Mouse (Mus musculus): ENCODE data around the gene Mapk8ip2. TPM values are rescaled to one million over a fixed set of nuclear protein-coding genes. Genes with fewer than 3 reads are reported as not detected.
A peak's percentile ranks its signal among the peaks of the same experiment; 100 is the strongest.
"Not testable (repeated sequence)": the region's sequence is repeated elsewhere in the genome, so short reads cannot be mapped to it uniquely, and the experiment has no call there.

Gene Mapk8ip2
- total RNA-seq (2021): under 1 TPM; 0.10 to 0.11 TPM

GRCm38 (mm10) chr15:89453865-89454478 is at the start of gene Mapk8ip2:
Gene Mapk8ip2 (plus strand): TSS chr15:89453913.
- no peak for DNase-seq (ENCODE audit: low spot score)
- intact Hi-C loops (cut with DNase I): no loop called here

- no peak for DNase-seq (ENCODE audit: low spot score)
- intact Hi-C loops (cut with DNase I): no loop called here
Observed at GRCm38 (mm10) chr15:89404831-89405623, 48.7 kb upstream of the Mapk8ip2 start.

DNA sequence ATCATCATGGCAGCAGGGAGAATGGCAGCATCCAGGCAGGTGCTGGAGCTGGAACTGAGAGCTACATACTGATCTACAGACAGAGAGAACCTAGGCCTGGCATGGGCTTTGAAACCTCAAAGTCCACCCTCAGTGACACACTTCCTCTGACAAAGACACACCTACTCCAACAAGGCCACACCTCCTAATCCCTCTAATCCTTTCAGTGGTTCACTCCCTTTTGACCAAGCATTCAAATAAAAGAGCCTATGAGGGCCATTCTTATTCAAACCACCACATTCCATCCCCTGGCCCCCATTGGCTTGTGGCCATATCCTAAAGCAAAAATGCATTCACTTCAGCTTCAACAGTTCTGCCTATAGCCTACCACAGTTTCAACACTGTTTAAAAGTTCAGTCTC is 47.0 kb upstream of the Mapk8ip2 start:
- intact Hi-C loops (cut with DNase I): no loop called here

GRCm38 (mm10) chr15:89410118-89410517 is 43.6 kb upstream of the Mapk8ip2 start, which contains the start of gene Syce3:
Gene Syce3 (minus strand): TSS chr15:89410503.
- no peak for DNase-seq (ENCODE audit: low spot score)
- intact Hi-C loops (cut with DNase I): no loop called here

More for the DNA sequence above, 47.0 kb upstream of the Mapk8ip2 start:
- no peak for DNase-seq (ENCODE audit: low spot score)

- intact Hi-C loops (cut with DNase I): no loop called here
- no peak for DNase-seq (ENCODE audit: low spot score)
Observed at GRCm38 (mm10) chr15:89415282-89415681, 38.4 kb upstream of the Mapk8ip2 start.

DNA sequence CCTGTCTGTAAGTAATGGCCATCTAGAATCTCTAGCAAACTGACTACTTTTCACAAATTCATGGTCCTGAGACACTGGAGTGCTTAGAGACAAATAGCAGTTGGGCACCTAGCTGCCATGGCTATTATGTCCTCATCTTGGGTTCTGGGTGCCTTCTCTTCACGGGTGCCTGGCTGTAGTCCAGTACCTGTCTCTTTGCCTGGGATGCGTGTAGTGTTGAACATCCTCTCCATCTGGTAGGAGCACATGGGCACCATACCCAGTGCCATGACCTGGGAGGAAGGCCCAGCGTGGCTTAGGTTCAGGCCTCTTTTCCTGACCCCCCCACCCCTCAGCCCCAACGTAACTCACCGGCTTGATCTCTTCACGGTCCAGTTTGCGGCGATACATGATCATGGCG is 31.8 kb upstream of the Mapk8ip2 start:
- intact Hi-C loops (cut with DNase I): no loop called here

GRCm38 (mm10) chr15:89424621-89425020 is 29.1 kb upstream of the Mapk8ip2 start:
- intact Hi-C loops (cut with DNase I): no loop called here
- no peak for DNase-seq (ENCODE audit: low spot score)

More for the DNA sequence above, 31.8 kb upstream of the Mapk8ip2 start:
- DNase-seq (ENCODE audit: low spot score): no peak

DNA sequence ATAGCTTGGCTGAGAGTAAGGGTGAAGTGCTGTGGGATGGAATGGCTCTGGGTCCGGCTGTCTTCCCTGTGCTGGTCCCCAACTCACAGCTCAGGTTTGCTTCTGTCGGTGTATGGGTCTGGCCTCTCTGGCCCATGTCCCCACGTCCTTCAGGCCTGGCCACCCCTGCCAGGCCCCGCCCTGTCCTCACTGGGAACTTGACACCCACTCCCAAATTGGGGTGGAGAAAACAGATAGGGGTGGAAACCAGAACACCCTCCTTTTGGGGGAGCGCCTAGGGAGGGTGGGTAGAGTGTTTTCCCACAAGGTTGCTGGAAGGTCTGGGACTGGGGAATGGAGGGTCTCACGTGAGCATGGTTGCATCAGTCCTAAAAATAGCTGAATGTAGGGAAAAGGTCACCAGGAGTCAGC is 28.0 kb upstream of the Mapk8ip2 start, which contains the start of gene Cpt1b:
TSS of gene Cpt1b (minus strand) at position 153 of the 411 bp plus-strand sequence.
- DNase-seq (ENCODE audit: low spot score): peak; percentile 59
- intact Hi-C loops (cut with DNase I): no loop called here

GRCm38 (mm10) chr15:89426716-89427115 is 27.0 kb upstream of the Mapk8ip2 start:
- no peak for DNase-seq (ENCODE audit: low spot score)
- intact Hi-C loops (cut with DNase I): no loop called here

DNA sequence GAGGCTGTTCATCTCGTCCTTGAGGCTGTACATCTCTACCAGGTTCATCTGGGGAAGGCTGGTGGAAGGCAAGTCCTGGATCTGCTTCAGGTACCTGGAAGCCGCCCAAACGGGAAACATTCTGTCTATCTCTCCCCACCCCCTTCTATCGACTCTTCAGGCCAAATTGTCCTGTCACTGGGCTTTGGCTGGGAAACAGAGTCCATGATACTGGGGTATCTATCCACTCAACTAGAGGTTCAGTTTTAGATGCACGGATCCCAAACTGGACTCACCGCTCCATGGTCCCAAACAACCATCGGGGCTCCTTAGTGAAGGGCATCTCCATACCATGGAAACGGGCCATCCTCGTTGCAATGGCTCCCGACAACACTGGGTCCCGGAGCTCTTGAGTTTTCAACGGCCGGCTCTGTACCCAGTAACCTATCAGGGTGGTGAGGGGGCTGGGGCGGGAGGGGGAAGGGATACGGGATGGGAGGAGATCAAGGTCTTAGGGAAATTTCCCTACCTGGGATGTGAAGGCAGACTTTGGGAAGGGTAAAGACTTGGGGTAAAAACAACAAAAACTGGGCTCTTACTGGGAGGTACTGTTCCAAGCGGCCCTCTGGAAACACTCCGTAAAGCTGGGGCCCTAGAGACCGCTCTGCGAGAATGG is 25.4 kb upstream of the Mapk8ip2 start:
- no peak for DNase-seq (ENCODE audit: low spot score)
- intact Hi-C loops (cut with DNase I): loop anchor here (2.0 kb wide), 1 partner anchor 51 kb away; the partner anchor contains the start of gene Tymp

DNA sequence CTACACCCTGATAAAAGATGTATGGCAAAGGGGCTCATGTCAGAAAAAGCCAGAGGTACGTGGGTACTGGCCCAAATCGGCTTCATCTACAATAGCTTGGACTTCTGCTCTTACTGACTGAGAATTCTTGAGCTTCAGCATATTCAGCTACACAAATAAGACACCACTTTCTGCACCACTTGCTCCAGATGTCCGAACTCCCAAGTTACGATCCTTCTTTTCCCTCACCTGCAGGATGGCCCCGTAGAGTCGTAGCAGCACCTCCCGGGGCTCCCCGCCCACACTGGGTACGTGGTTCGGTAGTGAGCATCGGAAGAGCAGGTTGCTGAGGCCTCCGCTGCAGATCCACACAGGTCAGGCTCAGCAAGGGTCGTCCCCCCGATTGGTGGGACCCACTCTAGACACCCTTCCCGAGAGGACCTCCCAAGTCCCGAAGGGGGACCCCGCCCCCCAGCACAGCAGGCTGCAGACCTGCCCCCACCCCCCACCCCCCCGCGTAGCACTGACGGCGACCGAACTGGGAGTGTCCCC is 24.8 kb upstream of the Mapk8ip2 start:
- no peak for DNase-seq (ENCODE audit: low spot score)
- intact Hi-C loops (cut with DNase I): loop anchor here (2.0 kb wide), 1 partner anchor 52 kb away; the partner anchor contains the start of gene Tymp

DNA sequence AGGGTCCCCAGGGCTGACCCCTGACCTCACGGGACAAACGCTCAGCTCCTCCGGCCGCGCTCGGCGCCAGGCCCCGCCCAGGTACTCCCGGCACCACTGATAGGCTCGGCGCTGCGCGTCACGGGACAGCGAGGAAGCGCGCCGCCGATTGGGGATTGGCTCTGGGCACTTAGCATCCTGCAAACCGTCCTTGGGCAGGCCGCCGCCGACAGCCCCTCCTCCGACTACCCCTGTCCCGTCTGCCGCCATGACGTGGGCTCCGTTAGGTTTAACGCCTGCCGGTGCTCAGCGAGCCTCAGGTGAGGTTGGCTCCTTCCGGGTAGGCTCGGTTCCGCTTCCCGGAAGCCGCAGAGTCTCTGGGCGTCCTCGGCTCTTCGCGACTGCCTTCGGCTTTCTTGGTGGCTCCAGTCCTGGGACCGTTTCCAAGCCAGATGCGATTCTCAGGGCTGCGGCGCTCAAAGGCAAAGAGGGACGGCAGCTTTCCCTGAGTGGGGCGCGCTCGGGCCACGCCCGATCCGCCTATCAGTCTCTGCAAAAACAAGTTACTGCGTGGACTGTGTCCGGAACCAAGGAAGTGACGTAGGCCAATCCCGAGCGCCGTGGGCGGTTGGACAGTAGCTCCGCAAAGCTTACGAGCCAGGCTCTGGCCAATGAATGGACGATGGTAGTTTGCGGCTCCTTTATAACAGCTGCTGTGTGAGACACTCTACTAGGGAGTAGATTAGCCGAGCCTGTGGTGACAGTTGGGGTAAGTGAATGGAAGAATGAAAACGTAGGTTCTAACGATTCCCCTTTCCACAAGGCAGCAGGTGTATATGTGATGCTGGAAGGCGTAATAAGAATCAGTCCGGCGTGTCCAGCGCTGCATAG is 24.1 kb upstream of the Mapk8ip2 start, which contains the start of the genes C730034F03Rik, Gm44502 and Chkb:
TSS of gene C730034F03Rik (plus strand) at position 238 of the 870 bp plus-strand sequence.
TSS of gene Gm44502 (minus strand) at position 345 of the 870 bp plus-strand sequence.
TSS of gene Chkb (minus strand) at position 557 of the 870 bp plus-strand sequence.
- DNase-seq (ENCODE audit: low spot score): peak; percentile 89
- intact Hi-C loops (cut with DNase I): loop anchor here (2.0 kb wide), 2 partner anchors 45 to 53 kb away; partner anchors contain the start of gene Tymp

DNA sequence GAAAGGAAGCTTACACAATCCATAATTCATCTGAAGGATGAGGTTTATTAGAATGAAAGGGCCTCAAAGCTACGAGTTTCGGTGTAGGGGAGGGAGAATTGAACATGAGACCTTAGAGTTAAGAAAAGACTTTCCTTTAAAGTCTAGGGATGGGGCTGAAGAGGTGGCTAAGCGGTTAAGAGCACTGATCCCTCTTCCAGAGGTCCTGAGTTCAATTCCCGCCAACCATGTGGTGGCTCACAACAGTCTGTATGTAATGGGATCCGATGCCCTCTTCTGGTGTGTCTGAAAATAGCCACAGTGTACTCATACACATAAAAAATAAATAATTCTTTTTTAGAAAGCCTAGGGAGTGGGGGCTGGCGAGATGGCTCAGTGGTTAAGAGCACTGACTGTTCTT is 23.4 kb upstream of the Mapk8ip2 start:
- intact Hi-C loops (cut with DNase I): loop anchor here (2.0 kb wide), 1 partner anchor 44 kb away; no protein-coding TSS in a partner anchor
- DNase-seq (ENCODE audit: low spot score): no peak

DNA sequence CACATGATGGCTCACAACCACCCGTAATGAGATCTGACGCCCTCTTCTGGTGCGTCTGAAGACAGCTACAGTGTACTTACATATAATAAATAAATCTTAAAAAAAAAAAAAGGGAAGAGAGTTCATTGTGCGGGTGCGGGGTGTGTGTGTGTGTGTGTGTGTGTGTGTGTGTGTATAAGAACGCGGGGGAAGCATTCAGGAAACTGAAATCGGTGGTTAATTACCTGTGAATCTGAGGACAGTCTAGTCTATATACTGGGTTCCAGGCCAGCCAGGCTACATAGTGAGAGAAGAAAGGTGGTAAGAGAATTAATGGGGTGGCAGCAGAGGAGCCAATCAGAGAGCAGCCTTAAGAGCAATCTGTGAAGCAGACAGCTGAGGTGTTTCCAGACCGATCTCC is 22.9 kb upstream of the Mapk8ip2 start:
- intact Hi-C loops (cut with DNase I): loop anchor here (2.0 kb wide), 1 partner anchor 44 kb away; no protein-coding TSS in a partner anchor

DNA sequence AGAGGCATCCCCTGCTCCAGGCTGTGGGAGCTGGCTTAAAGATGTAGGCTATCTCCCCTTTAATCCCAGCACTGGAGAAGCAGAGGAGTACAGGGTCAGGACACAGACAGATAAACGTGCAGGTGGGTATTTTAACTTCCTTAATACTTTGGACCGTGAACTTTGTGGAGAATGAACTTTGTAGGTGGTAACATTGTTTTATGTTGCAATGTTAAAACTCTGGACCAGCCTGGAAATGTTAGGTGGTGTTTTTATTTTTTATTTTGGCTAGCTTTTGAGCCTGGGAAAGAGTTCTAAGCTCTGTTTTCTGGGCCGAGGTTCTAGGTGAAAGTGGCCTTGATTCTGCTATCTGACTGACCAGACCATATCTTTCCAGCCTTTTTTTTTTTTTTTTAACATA is 22.4 kb upstream of the Mapk8ip2 start:
- intact Hi-C loops (cut with DNase I): loop anchor here (2.0 kb wide), 1 partner anchor 44 kb away; no protein-coding TSS in a partner anchor
- no peak for DNase-seq (ENCODE audit: low spot score)

More for the DNA sequence above, 22.9 kb upstream of the Mapk8ip2 start:
- not testable (repeated sequence) for DNase-seq (ENCODE audit: low spot score)

DNA sequence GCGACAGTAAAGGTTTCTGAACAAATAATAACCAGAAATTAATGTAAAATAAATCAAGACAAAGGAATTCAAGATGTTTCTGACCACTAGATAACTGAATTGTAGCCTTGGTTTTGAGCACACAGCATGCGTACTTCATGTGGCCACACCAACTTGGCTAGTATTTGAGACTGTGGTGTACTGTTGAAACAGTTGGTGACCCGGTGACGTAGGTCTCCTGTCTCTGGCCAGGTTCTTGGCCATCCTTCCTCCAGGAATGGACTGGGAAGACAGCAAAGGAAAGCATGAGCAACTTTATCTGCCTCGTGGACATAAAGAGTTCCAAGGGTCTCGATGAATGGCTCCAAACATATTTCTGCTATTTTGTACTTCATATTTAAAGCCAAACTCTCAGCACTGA is 21.9 kb upstream of the Mapk8ip2 start:
- intact Hi-C loops (cut with DNase I): loop anchor here (2.0 kb wide), 1 partner anchor 43 kb away; no protein-coding TSS in a partner anchor
- DNase-seq (ENCODE audit: low spot score): no peak

- intact Hi-C loops (cut with DNase I): no loop called here
- DNase-seq (ENCODE audit: low spot score): no peak
Observed at GRCm38 (mm10) chr15:89432946-89433345, 20.8 kb upstream of the Mapk8ip2 start.

- DNase-seq (ENCODE audit: low spot score): no peak
- intact Hi-C loops (cut with DNase I): no loop called here
Observed at GRCm38 (mm10) chr15:89434136-89434535, 19.6 kb upstream of the Mapk8ip2 start.

- intact Hi-C loops (cut with DNase I): no loop called here
- no peak for DNase-seq (ENCODE audit: low spot score)
Observed at GRCm38 (mm10) chr15:89435878-89436277, 17.8 kb upstream of the Mapk8ip2 start.

Measured in heart, postnatal 25 days (tissue).